Mouse (Mus musculus): ENCODE results near the gene Otud3.
A peak's percentile ranks its signal among the peaks of the same experiment; 100 is the strongest.
"Not testable (repeated sequence)": the region's sequence is repeated elsewhere in the genome, so short reads cannot be mapped to it uniquely, and the experiment has no call there.

Otud3 gene

GRCm38 (mm10) chr4:138913797-138914196 lies at the start of gene Otud3:
Gene Otud3, minus strand, starts transcription at chr4:138913945.
- DNase-seq (ENCODE audit: low read depth, low spot score): peak; percentile 95

DNA sequence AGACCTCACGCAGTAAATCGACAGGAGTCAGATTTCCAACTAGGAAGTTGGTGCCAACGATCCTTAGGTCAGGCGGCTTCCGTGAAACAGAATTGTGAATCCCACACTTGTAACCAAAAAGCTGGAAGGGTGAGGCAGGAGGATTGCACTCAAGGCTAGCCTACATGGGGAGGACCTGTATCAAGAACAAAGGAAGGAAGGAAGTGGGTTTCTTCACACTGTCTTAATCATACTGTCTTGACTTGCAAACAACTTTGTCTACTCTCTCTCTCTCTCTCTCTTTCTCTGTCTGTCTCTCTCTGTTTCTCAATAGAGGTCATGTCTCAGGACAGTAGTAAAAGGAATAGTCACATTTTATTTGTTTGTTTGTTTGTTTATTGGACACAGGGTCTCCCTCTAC lies 49.0 kb upstream of the Otud3 start:
- DNase-seq (ENCODE audit: low read depth, low spot score): peak; percentile 28

DNA sequence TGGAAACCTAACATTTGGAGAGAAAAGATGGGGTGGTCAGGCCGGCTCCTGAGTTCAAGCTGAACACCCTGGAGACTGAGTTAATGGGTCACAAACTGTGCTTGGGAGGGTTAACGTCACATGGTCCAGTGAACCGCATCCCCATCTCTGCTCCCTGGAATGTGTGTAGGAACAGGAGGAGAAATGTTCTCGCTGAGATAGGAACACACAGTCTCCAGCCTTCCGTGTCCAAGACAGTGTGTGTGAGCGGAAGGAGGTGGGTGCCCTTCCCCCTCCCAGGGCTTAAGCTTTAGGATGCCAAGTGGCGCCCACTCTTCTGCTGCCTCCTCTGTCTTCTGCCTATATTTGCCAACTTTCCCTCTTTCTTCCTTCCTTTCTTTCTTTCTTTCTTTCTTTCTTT lies 46.2 kb upstream of the Otud3 start:
- DNase-seq (ENCODE audit: low read depth, low spot score): no peak

DNA sequence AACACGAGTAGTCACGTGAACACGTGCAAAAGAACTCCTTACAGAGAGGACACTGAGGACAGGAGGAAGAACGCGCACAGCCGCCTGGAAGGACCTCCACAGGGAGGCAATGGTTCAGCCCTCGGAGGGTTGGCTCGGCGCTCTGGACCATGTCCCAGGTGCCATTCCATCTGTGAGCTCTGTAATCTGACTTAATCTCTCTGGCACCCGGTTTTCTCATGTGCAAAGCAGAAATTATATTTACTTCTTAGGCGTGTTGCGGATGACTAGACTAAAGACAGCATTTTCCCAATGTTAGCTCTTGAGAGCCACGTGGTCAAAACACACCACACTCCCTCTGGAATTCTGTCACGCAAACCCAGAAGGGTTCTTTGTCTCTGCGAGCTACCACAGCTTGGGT lies 45.4 kb upstream of the Otud3 start:
- no peak for DNase-seq (ENCODE audit: low read depth, low spot score)

GRCm38 (mm10) chr4:138958612-138959011 lies 44.9 kb upstream of the Otud3 start:
- DNase-seq (ENCODE audit: low read depth, low spot score): no peak

DNA sequence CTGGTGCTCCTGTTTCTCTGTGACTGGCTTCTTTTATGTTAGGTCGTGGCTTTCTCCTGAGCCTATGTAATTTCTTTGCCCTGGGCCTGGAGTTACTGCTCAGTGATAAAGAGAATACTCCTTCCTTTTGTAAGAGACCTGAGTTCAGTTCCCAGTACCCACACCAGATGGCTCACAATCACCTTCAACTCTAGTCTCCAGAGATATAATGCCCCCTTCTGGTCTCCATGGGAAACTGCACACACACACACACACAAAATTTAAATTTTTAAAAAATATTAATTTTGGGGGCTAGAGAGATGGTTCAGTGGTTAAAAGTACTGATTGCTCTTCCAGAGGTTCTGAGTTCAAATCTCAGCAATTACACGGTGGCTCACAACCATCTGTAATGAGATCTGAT lies 34.5 kb upstream of the Otud3 start:
- no peak for DNase-seq (ENCODE audit: low read depth, low spot score)

DNA sequence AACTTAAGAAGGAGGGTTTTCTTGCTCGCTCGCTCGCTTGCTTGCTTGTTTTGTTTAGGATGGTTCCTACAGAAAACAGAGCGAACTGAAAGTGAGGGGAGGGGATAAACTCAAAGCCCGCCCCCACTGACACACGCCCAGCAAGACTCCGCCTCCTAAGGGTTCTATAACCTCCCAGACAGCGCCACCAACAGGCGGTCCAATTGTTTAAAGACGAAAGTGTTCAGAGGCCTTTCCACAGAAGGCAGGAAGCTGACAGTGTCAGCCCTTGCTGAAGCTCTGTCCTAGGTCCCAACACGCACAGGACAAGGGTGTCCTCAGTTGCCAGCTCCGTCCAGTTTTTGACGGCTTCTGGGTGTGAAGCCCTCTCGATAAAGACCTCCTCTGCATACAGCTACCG lies 30.0 kb upstream of the Otud3 start:
- DNase-seq (ENCODE audit: low read depth, low spot score): peak; percentile 94

DNA sequence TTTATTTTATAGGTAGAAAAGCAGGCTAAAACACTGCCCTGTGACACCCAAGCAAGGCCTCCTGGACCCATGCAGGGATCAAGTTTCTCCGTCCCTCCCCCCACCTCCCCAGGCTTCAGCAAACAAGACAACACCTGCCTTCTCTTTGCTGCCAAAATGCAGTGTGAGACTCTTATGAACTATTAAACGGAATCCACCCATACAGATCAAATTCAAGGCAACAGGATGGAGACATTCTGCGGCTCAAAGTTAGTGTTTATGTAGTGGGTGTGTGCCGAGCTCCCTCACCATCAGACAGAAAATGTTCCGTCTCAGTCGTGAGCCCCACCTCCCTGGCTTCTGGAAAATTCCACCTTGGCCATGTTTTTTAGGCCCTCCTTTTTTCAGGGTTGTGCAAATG lies 28.2 kb upstream of the Otud3 start:
- DNase-seq (ENCODE audit: low read depth, low spot score): no peak

DNA sequence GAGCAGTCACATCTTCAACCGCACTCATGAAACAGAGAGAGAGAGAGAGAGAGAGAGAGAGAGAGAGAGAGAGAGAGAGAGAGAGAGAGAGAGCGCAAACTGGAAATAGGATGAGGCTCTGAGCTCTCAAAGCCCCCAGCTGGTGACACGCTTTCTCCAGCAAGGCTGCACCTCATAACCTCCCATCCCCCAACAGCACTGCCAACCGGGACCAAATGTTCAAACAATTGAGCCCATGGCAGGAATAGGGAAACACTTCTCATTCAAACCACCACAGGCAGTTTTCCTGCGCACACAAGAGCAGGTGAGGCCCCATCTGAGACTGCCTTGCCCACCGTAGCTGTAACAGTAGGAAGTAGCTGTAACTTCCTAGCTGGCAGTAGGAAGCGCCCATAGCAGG lies 27.7 kb upstream of the Otud3 start:
- DNase-seq (ENCODE audit: low read depth, low spot score): no peak

- DNase-seq (ENCODE audit: low read depth, low spot score): no peak
Observed at GRCm38 (mm10) chr4:138939481-138939880, 25.7 kb upstream of the Otud3 start.

- no peak for DNase-seq (ENCODE audit: low read depth, low spot score)
Observed at GRCm38 (mm10) chr4:138938495-138939269, 24.9 kb upstream of the Otud3 start.

GRCm38 (mm10) chr4:138934456-138935145 lies 20.9 kb upstream of the Otud3 start:
- DNase-seq (ENCODE audit: low read depth, low spot score): no peak

- no peak for DNase-seq (ENCODE audit: low read depth, low spot score)
Observed at GRCm38 (mm10) chr4:138933862-138934261, 20.1 kb upstream of the Otud3 start.

DNA sequence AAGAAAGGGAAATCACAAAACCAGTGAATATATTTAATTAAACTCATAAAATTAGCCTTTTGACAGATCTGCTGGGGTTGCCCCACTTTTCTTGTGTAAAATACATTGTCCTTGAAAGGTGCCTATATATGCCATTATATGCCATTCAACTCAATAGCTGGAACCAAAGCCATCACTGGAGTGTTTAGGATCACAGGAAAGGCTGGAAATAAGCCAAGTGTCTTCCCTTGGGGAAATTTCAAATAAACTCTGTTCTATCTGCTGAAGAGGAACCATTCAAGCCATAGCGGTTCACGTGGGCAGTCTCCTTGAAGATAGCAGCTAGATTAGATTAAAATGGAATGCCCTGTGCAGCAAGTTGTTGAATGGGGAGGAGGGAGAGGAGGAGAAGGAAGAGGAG lies 11.8 kb upstream of the Otud3 start:
- DNase-seq (ENCODE audit: low read depth, low spot score): no peak

DNA sequence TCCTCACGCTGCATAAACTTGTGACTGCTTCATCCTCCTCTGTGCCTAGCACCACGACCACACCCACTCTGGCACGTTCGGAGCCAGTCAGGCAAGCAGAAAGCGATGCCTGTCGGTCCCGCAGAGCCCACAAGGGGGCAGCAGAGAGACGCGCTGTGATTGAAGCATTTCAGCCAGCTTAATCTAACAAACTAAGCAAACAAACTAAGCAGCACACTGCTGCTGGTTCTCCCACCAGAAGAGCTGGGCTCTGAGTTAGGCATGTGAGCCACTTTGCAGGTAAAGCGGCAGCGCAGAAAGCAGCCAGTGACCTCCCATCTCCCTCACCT lies 8.3 kb upstream of the Otud3 start:
- DNase-seq (ENCODE audit: low read depth, low spot score): peak; percentile 88

DNA sequence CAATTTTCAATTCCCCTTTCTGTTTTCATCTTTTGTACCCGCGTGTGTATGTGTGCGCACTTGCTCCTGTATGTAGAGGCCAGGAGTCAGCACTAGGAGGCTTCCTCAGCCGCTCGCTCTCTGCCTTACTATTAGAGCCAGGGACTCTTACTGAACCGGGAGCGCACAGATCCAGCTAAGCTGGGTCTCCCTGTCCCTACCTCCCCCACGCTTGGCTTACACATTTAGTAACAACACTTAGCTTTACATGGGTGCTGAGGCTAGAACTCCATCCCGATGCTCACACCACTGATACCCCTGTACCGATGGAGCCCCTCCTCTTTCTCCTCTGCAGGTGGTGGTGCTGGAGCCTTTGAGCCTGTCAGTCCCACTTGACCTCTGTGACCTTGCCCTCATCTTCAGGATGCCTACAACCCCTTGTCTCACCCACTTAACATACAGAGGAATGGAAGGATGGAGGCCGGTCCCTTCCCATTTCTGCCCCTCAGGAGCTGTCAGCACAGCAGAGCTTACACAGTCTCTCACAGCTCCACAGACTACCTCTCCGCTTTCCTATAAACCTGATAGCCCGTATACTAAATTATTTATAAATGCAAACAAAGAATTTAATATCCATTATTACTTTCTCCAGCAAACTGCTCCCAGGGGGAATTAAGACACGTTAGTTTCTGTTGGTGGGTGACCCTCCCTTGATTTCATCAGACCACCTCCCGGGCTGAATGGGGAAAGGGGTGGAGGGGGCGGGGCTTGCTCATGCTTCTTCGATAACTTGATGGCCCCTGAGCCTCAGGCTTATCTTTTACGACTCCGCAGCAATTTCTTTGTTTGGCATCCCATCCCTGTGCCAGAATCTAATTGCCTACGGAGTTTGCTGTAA lies 7.7 kb upstream of the Otud3 start:
- DNase-seq (ENCODE audit: low read depth, low spot score): no peak

- no peak for DNase-seq (ENCODE audit: low read depth, low spot score)
Observed at GRCm38 (mm10) chr4:138917282-138917681, 3.5 kb upstream of the Otud3 start.

DNA sequence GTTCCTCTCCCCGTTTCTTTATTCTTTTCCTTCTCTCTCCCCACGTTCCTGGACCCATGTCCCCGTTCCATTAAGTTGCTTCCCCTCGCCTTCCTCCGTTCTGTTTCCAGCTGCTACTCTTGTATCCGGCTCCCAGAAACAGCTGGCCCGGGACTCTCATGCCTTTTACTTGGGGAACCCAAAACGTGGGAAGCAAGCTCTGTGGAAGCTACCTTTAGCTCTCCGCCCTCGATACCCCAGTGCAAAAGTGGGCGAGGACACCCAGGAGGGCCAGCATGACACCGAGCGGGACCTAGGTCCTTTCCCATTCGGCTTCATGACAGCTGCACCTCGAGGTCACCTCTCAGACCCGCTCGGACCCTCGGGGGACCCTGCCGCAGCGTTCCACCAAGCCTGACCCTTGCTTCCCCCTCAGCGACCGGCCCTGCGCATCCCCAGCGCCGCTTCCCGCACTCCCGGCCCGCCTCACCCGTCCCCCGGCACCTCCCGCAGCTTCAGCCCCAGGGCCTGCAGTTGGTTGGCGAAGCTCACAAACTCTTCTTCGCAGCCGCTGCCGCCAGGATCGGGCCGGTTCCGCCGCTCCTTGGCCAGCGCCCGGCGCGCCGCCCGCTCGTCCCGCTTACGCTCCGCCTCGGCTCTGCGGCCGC lies 481 bp downstream of the Otud3 start:
- no peak for DNase-seq (ENCODE audit: low read depth, low spot score)

GRCm38 (mm10) chr4:138905624-138906337 lies 8.0 kb downstream of the Otud3 start:
- no peak for DNase-seq (ENCODE audit: low read depth, low spot score)

GRCm38 (mm10) chr4:138899361-138899760 lies 14.4 kb downstream of the Otud3 start:
- no peak for DNase-seq (ENCODE audit: low read depth, low spot score)

GRCm38 (mm10) chr4:138893789-138894188 lies 20.0 kb downstream of the Otud3 start:
- not testable (repeated sequence) for DNase-seq (ENCODE audit: low read depth, low spot score)

All from CD4-positive helper T cell, adult 2 months (primary cell).